Mouse (Mus musculus) T-helper 2 cell (primary cell): ENCODE results near the gene Ubac2.
"Not testable (repeated sequence)": the region's sequence is repeated elsewhere in the genome, so short reads cannot be mapped to it uniquely, and the experiment has no call there.

Source experiments
- in situ Hi-C: fragments of 300-600 bp; cut with MboI, MseI; formaldehyde crosslinking; loops from one replicate; pipeline ENCODE4 v1.15.1; 2025; ENCODE audit warnings: high pct_unique_total_duplicates

Ubac2 gene

DNA sequence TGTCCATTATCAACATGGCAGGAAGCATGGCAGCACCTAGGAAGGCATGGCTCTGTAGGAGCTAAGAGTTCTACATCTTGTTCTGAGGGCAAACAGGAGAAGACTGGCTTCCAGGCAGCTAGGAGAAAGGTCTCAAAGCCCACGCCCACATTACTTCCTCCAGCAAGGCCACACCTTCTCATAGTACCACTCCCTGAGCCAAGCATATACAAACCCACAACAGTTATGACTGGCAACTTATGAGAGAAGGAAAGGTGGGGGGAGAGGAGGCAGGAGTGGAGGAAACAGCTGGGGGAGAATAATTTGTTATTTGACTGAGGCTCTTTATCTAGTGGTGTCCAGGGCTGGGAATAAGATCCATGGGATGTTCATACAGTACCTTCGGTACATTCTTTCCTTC is 157.4 kb downstream of the Ubac2 start:
- in situ Hi-C loops = no loop called here

DNA sequence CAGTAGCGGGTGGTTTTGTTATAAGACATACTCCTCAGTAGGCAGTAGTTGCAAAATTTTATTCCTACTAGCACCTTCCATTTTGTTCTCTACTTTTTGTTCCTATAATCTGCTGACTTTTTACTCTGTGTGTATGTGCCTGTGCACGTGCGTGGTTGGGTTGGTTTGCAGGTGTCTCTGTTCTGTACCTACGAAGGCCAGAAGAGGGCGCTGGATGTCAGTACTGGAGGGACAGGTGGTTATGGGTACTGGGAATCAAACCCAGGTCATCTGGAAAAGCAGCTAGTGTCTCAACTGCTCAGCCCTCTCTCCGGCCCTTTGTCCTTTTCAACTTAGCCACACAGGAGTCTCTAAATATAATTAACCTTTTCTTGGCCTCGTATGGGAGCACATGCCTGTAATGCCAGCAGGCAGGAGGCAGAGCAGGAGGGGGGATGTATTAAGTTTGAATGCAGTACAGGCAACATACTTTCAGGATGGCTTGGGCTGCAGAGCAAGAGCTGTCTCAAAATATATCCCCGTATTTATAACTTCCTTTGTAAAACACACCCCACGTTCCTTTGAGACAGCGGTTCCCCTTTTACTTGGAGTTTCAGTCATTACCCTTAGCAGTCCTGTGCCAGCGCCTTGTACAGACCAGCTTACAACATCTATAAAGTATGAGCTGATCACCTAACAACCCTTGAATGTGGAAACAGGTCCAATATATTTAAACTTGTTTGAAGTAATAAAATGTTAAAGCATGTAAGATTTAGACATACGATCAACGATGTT is 160.6 kb downstream of the Ubac2 start:
- in situ Hi-C loops = no loop called here

DNA sequence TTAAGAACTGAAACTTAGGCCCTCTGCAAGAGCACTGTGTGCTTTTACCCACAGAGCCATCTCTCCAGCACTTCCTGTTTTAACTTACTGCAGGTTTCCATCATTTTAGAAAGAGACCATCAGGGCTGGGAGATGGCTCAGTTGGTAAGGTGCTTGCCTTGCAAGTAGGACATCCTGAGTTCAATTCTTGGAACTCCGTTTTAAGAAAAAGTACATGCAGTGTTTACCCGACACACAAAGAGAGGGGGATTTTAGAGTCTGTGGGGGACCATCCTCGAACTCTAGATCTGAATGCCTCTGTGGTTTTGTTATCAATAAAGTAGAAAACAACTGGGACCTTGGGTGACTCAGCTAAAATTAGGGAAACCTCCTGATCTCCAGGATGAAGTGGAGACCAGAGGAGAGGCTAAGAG is 163.0 kb downstream of the Ubac2 start:
- in situ Hi-C loops = no loop called here

DNA sequence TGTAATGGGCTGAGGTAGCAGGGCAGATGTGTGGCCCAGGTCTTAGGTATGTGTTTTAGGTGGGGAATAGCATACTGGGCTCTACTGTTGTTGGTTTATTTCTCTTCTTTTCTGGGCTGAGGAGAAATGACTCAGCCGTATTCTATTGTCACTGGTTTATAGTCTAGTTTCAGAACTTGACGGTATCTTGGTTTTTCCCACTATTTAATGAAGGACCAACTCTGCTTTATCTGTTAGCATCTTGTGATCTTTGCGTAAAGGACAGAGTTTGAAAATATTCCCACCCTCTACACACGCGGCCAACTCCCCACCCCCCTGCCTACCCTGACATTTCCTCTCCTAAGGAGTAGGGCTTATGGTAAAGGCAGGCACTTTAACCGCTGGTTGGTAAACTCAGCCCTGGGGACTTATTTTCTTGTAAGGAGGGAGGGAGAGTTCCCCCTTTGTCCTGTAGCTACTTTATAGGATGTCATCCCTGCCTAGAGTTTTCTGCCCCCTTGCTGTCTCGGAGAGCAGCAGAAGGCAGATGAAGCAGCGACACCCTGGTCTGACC is 163.8 kb downstream of the Ubac2 start:
- in situ Hi-C loops = no loop called here

DNA sequence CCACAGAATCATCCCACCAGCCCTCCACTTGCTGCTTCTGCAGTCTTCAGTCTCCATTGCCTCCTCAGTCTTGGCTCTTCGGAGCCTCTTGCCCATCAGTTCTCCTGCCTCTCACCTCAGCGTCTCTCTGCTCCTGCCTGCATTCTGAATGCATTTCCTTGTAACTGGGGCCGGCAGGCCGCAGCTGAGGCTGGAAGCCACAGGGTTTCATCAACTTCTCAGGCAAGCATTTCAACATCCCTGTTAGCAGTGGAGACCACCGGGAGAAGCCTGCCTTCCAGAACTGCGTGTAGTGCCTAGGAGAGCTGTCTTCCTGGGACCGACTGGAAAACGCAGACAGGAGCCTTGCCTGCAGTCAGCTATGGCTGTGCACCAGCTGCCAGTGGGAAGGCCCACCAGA is 169.4 kb downstream of the Ubac2 start:
- in situ Hi-C loops = no loop called here

DNA sequence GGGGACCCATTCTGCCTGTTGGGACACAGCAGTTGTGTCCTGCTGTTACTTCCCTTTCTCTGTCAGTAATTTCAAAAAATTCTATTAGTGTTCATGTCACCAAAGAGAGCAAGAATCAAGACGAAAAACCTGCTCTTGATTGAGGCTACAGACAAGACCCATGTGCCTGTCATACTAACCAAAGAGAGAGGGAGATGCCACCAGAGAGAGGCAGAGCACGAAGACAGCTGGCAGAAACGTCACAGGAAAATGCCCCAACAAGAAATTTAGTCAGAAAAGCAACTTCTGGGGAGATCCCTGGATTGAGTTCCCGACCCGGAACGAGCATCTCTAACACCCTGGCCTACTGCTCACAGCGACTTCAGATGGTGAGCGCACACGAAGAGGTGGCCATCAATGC is 170.4 kb downstream of the Ubac2 start:
- in situ Hi-C loops = no loop called here

DNA sequence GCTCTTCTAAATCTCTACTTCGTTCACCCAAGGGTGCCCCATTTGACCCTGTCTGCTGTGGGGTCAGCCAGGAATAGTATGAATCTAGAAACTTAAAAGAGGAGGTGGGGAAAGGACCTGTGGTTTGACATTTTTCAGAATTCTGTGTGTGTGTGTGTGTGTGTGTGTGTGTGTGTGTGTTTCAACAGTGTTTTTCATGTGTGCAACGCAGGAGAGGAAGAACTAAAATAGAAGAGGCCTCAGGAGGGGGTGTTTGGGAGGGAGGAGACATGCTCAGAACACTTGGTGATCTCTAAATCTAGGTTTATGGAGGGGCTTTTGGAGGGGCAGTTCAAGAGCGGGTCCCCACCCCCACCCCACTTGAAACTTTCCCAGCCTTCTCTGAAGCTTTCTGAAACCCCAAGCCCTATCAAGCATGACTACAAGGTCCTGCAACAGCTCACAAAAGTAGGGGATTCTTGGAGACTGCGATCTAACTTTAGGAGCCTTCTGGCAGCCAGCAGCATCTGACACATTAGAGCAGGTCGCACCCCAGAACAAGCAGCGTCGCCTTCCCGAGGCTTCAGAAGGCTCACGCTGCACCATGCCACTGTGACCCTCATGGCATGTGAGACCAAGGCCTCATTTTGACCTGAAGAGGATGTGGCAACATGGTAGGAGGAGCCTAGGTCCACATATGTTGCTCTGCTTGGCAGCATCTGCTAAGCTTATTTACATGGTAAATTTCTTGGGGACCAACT is 174.6 kb downstream of the Ubac2 start:
- in situ Hi-C loops = loop anchor here (10.0 kb wide), 1 partner anchor 48 kb away; no protein-coding TSS in a partner anchor

DNA sequence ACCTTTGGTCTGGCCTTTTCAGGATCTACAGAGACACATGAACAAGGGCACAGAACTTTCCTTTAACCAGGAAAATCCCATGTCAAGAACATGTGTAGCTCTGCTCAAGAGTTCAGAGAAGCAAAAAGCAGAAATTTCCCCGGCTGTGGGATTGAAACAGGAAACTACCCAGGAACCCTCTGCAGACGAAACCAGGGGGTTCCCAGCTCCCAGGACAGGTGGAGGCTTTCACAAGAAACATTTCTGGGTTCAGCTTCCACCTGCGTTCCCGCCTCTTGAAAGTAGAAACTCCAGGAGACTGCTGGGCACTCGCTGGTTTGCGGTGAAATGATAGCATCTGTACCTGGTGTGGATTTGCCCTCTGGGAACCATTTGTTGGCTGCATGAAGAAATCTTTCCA is 178.5 kb downstream of the Ubac2 start:
- in situ Hi-C loops = loop anchor here (10.0 kb wide), 1 partner anchor 52 kb away; no protein-coding TSS in a partner anchor

DNA sequence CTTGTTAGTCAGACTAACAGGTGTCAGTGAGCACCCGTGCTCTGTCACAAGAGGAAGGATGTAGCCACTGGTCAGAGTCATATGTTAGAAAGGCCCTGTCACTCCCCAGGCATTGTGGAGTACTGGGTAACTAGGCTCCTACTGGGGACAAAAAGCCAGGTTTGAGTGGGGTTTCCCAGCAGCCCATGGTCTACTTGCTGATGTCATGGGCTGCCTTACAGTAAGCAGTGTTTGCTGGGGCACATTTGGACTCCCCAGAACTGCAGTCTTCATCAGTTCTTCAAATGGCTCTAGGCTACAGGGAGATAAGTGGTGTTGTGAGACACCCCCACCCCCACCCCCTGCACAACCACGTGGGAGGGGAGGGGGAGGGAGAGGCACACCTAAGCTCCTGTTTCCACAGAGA is 179.5 kb downstream of the Ubac2 start:
- in situ Hi-C loops = loop anchor here (10.0 kb wide), 1 partner anchor 53 kb away; no protein-coding TSS in a partner anchor

DNA sequence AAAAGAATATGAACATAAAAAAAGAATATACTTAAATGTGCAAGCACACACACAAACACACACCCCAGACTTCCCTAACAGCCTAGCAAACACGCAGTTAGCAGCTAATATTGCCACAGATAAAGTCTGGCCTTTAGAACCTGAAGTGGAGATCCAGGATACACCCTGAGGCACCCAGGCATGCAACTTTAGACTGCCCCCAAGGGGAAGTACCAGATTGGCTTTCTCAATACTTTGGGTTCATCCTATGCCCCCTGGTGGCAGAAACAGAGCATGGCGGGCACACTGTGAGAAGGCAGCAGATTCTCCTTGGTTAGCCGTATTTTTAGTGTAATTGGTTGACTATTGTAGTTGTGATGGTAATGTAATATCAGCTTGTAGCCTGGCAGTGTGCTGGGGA is 182.2 kb downstream of the Ubac2 start:
- in situ Hi-C loops = loop anchor here (5.0 kb wide), 3 partner anchors 47 to 133 kb away; partner anchors contain the start of gene Tm9sf2

DNA sequence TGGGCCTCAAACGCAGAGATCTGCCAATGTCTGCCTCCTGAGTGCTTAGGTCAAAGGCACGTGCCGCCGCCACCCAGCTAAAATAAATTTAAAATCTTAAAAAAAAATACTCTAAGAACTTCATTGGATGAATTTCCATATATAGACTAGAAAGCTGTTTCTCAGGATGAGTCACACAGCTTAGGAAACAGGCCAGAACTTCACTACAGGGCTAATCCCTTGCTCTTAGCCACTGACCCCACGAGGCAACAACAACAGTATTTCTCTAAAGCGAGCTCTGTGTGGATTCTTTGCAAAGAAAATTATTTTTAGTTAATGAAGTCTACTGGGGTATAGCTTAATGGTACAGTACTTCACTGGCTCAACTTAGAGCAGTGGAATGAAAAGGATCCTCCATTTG is 183.0 kb downstream of the Ubac2 start:
- in situ Hi-C loops = loop anchor here (5.0 kb wide), 3 partner anchors 46 to 134 kb away; partner anchors contain the start of gene Tm9sf2

DNA sequence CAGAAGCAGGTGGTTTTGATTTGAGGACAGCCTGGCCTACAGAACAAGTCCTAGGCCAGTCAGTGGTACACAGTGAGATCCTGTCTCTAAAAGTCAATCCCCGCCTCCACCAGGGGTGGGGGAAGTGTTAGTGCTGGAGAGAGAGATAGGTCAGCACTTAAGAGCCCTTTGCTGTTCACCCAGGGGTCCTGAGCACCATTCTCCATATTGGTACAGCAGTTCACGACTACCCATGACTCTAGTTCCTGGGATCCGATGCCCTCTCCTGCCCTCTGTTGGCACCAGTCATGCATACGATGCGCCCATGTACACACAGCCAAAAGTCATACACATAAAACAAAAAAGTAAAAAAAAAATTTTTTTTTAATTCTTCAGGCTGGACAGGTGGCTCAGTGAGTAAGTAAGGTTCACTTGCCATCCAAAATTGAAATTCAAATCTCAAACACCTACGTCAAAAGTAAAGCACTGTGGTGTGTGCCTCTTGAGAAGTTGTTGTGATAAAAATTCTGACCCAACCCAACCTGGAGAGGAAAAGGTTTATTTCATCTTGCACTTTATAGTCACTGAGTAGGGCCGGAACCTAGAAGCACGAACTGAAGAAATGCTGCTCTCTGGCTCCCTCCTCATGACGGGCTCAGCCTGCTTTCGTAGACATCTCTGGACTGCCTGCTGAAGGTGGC is 184.1 kb downstream of the Ubac2 start:
- in situ Hi-C loops = loop anchor here (5.0 kb wide), 3 partner anchors 45 to 135 kb away; partner anchors contain the start of gene Tm9sf2

DNA sequence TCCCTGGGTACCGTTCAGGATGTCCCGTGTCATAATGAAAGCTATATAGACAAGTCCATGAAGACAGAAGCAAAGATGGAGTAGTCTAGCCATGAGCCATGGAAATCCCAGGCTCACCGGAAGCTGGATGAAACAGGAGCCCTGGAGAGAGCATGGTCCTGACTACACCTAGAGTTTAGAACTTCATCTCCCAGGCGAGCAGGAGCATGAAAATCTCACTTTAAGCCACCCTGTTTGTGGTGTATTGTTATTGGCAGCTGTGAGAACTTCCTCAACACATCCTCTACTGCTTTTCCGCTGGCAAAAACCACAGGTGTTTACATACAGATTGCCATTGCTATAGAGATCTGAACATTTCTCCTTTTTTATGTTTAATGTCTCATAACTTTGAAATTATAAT is 185.2 kb downstream of the Ubac2 start:
- in situ Hi-C loops = loop anchor here (5.0 kb wide), 3 partner anchors 44 to 136 kb away; partner anchors contain the start of gene Tm9sf2

DNA sequence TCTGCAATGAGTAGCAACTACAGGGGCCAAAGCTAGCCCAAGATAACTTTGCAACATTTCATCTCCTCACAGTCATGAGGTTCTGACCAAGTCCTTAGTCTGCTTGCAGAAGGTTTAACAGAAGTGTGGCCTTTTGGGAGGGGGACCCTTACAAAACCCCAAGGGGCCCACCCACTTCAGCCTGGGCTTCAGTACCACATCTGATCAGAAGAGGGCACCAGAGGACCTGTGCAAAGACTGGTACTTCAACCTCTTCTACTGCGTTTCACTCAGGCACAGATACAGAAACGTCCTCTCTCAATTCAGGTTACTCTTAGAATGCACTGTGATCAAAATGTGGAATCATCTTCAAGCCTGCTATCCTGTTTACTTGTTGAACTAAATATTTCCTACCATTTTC is 186.1 kb downstream of the Ubac2 start:
- in situ Hi-C loops = loop anchor here (5.0 kb wide), 3 partner anchors 43 to 137 kb away; partner anchors contain the start of gene Tm9sf2

DNA sequence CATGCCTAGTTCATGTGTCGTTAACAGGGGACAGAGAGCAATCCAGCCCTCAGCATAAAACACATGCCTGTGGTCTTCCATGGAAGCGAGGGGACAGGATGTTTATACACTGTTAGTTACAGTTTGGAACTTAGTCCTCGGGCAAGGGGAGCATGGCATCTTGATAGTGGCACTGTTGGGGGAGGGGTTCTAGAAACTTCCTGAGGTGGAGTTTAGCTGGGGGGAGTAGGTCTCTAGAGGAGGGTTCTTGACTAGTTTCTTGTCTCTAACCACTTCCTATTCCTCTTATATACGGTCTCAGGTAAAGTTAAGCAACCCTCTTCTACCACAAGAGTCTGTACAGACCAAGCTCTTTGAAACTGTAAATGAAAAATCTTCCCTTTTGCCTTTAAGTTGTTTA is 187.8 kb downstream of the Ubac2 start:
- in situ Hi-C loops = no loop called here

DNA sequence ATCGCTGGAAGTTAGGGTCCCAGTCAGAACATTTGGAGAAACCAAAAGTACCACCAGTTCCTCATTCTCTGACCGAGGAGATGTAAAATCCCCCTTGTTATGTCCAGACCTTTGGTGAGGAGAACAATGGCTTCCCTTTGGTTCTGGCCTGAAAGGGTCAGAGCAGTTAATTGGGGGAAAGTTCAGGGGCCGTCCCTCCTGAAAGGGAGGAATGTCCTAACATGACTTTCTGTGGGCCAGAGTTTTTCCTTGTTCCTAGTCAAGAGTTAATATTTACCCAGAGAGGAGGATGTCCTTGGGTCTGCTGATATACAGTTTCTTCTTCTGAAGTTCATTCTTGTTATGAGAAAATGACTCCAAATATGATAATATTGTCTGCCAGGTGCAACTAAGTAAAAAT is 189.6 kb downstream of the Ubac2 start:
- in situ Hi-C loops = not testable (repeated sequence)

DNA sequence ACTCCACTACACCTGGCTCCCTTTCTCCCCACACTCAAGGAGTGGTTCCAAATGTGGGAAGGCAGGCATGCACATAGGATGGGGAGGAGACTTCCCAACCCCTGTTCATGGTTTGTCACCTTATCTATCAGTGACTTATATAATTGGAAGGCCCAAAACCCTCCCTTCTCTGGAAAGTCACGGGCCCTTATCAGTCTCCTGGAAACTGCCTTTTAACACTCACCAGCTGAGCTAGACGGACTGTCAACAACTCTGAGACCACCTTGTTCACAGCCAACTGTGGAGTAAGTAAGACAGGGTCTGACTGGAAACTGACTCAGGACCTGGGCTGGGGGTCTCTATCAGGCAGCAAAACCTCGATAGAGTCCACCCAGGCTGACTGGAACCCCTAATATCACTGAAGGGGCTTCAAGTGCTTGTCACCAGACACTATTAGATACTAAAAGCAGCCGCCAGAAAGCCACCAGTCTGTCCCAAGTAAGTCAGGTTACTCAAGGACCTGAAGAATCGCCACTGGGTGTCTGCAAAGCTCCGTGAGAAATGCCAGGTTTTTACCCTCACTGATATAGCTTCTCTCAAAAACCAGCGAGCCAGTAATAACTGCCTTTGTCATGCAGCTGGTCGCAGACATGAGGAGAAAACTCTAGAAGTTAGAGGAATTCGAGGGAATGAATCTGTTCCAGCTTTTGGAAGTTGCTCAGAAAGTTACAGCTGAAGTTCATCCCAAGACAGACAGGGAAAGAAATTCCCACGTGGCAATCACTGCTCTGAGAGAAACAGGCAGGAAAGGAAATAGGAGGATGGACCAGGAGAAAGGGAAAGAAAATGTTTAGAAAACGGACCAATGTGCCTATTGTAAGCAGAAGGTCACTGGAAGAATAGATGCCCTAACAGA is 190.6 kb downstream of the Ubac2 start:
- in situ Hi-C loops = no loop called here

DNA sequence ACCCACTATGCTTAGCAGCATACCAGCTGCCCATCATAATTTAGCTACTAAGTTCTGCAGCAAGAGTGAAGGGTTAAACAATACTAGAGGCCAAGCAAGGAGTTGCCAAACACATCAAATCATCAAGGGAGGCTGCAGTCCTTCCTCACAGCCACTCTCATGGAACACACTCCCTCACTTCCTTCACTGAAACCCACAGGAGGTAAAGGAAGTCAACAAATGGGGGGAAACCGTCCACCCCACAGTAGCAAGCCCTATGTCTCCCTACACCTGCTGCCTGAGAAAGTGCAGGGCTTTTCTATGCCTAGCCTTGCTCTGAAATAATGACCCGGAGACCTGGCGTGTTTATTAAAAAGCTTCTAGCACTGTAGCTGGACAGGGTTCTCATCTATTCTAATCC is 191.5 kb downstream of the Ubac2 start:
- in situ Hi-C loops = no loop called here
